Mouse (Mus musculus): ENCODE measurements around the gene Gm49321.

Gm49321 gene

GRCm38 (mm10) chr12:74002449-74002848 is 65.0 kb downstream of the Gm49321 start:
- in situ Hi-C loops (cut with MboI; ENCODE audit: low sequenced_read_pairs) = loop anchor here (10.0 kb wide), 1 partner anchor 298 kb away; no protein-coding TSS in a partner anchor

DNA sequence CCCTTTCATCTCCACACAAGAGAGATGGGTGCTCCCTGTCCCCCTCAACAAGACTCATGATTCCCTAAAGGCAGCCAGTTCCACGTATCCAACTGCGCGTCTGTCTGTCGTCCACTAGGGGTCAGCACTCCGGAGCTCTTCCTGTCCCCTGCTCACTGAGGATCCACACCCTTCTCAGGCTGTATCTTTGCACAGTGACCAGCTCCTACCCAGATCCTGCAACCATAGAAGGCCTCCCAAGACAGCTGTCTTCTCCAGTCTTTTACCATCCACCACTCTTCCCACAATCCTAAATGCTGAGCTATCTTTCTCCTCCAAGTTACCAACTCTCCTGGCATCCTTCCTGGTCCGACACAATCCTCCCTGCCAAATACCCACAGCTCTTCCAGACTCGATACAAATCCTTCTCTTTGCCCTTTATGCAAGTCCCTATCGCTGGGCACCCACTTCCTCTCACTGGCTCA is 72.0 kb downstream of the Gm49321 start:
- in situ Hi-C loops (cut with MboI; ENCODE audit: low sequenced_read_pairs) = loop anchor here (10.0 kb wide), 1 partner anchor 305 kb away; no protein-coding TSS in a partner anchor

- in situ Hi-C loops (cut with MboI; ENCODE audit: low sequenced_read_pairs) = no loop called here
Measured at GRCm38 (mm10) chr12:74013739-74014138, 76.3 kb downstream of the Gm49321 start.

- in situ Hi-C loops (cut with MboI; ENCODE audit: low sequenced_read_pairs) = no loop called here
Measured at GRCm38 (mm10) chr12:74014739-74015270, 77.4 kb downstream of the Gm49321 start.

DNA sequence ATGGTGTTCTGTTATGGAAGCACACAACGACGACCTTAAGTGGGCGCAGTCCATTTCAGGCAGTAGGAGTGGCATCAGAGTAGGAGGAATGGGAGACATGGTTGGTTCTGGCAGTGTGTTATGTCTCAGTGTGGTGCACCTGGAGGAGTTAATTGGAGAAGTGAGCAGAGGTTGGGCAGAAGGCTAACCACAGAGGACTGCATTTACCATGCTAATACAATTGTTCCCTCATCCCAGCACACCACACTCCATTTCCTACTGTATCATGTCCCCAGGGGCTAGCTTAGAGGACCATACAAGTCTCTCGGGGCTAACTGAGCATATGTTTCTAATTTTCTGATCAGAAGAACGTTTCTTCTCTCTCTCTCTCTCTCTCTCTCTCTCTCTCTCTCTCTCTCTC is 78.0 kb downstream of the Gm49321 start:
- in situ Hi-C loops (cut with MboI; ENCODE audit: low sequenced_read_pairs) = no loop called here
